Mouse (Mus musculus) lung, embryonic 16.5 days (tissue): ENCODE measurements around the gene Rprd1b. TPM values are rescaled to one million over a fixed set of nuclear protein-coding genes. Genes with fewer than 3 reads are reported as not detected.
A peak's percentile ranks its signal among the peaks of the same experiment; 100 is the strongest.

Experiments
- ATAC-seq: fragments of 200-750 bp; cut with Nextera tagmentation; 2 replicates; pipeline ENCODE4 v1.8.0; 2017; ENCODE audit warnings: low read depth, mild to moderate bottlenecking, moderate library complexity
- H3K27ac ChIP-seq: fragments of 300-500 bp; sonication (generic); 2 replicates; pipeline ENCODE4 v1.5.1; 2014; ENCODE audit warnings: mild to moderate bottlenecking, control low read depth, low read length
- H3K27me3 ChIP-seq: fragments of 300-500 bp; sonication (generic); 2 replicates; pipeline ENCODE4 v1.6.1; 2014; ENCODE audit warnings: low read depth, low read length, mixed read lengths; ENCODE audit not compliant: control insufficient read depth, insufficient read depth
- H3K36me3 ChIP-seq: fragments of 300-500 bp; sonication (generic); 2 replicates; pipeline ENCODE4 v1.6.1; 2014; ENCODE audit warnings: low read length; ENCODE audit not compliant: control insufficient read depth, insufficient read depth
- H3K4me1 ChIP-seq: fragments of 300-500 bp; sonication (generic); replicated peaks from 2 replicates; pipeline ENCODE4 v1.6.1; 2014; ENCODE audit warnings: low read length, mixed read lengths; ENCODE audit not compliant: control insufficient read depth, insufficient read depth
- H3K4me2 ChIP-seq: fragments of 300-500 bp; sonication (generic); 2 replicates; pipeline ENCODE4 v1.6.1; 2014; ENCODE audit warnings: low read depth, low read length, control low read depth
- H3K4me3 ChIP-seq: fragments of 300-500 bp; sonication (generic); 2 replicates; pipeline ENCODE4 v1.5.1; 2014; ENCODE audit warnings: mild to moderate bottlenecking, low read length, control low read depth
- H3K9ac ChIP-seq: fragments of 300-500 bp; sonication (generic); 2 replicates; pipeline ENCODE4 v1.6.1; 2014; ENCODE audit warnings: low read length, control low read depth
- H3K9me3 ChIP-seq: fragments of 300-500 bp; sonication (generic); 2 replicates; pipeline ENCODE4 v1.6.1; 2016; ENCODE audit warnings: low read length; ENCODE audit not compliant: control insufficient read depth
- whole genome bisulfite sequencing: fragments of 180-500 bp; shearing (Covaris S2); extraction: QIAGEN DNeasy Blood & Tissue Kit; methylation state at CpG from one replicate; pipeline ENCODE4 v1.1.7; 2014; 5-methylcytosine and 5-hydroxymethylcytosine counted together
- polyA plus RNA-seq: library from polyadenylated mRNA; unstranded; fragments of >200 nt; fragmentation: Nextera tagmentation; extraction: Ambion mirVana; gene quantifications from 2 replicates; pipeline ENCODE4 v1.2.1, GENCODE M21; 2015

Rprd1b gene
- polyA plus RNA-seq, 1 experiment from 2014 or later: 43.4 TPM

- no peak for ATAC-seq
- 0 out of 2 replicates have a peak overlapping the region, but pooled peaks have one; percentile 30 for H3K9ac ChIP-seq
These were observed 113.6 kb downstream of the Rprd1b start for GRCm38 (mm10) chr2:158141690-158142440.

GRCm38 (mm10) chr2:158142981-158143380, 114.7 kb downstream of the Rprd1b start:
- Histone ChIP-seq H3K4me2 (peak overlapping the region; percentile 39), H3K4me1 (peaks cover 68% of the 10 kb centered on the region), H3K36me3 (0 out of 2 replicates have a peak, but pooled peaks cover 5% of the 10 kb centered on the region), H3K4me3 (no peak overlapping the region), H3K27ac (0 out of 2 replicates have a peak overlapping the region, but pooled peaks have one; percentile 12), H3K9me3 (no peaks in the 10 kb centered on the region), H3K27me3 (no peaks in the 10 kb centered on the region), H3K9ac (peak overlapping the region; percentile 54; the same call in 1 of the 2 replicates)
- 83% methylated on average over 18 of the region's 18 CpGs for whole genome bisulfite sequencing
- ATAC-seq: no peak

More at GRCm38 (mm10) chr2:158141690-158142440, 113.6 kb downstream of the Rprd1b start:
- no peak overlapping the region for H3K4me2 ChIP-seq
- peaks cover 70% of the 10 kb centered on the region for H3K4me1 ChIP-seq
- peak overlapping the region; percentile 59 for H3K27ac ChIP-seq
- 62% methylated on average over 7 of the region's 7 CpGs for WGBS
- no peaks in the 10 kb centered on the region for H3K27me3 ChIP-seq
- 0 out of 2 replicates have a peak, but pooled peaks cover 5% of the 10 kb centered on the region for H3K36me3 ChIP-seq
- H3K9me3 ChIP-seq: no peaks in the 10 kb centered on the region
- H3K4me3 ChIP-seq: no peak overlapping the region

GRCm38 (mm10) chr2:158143816-158144215, 115.5 kb downstream of the Rprd1b start:
- Histone ChIP-seq H3K4me1 (peaks cover 68% of the 10 kb centered on the region), H3K9ac (no peak overlapping the region), H3K27me3 (no peaks in the 10 kb centered on the region), H3K9me3 (no peaks in the 10 kb centered on the region), H3K4me2 (0 out of 2 replicates have a peak overlapping the region, but pooled peaks have one; percentile 4), H3K36me3 (0 out of 2 replicates have a peak, but pooled peaks cover 2% of the 10 kb centered on the region), H3K4me3 (no peak overlapping the region), H3K27ac (0 out of 2 replicates have a peak overlapping the region, but pooled peaks have one; percentile 18)
- ATAC-seq: no peak
- 54% methylated on average over 3 of the region's 3 CpGs for WGBS

- no peaks in the 10 kb centered on the region for H3K36me3 ChIP-seq
- WGBS: 45% methylated on average over 8 of the region's 8 CpGs
- 0 out of 2 replicates have a peak overlapping the region, but pooled peaks have one; percentile 18 for H3K27ac ChIP-seq
- H3K9me3 ChIP-seq: no peaks in the 10 kb centered on the region
- H3K4me3 ChIP-seq: no peak overlapping the region
- H3K4me1 ChIP-seq: peaks cover 65% of the 10 kb centered on the region
- no peaks in the 10 kb centered on the region for H3K27me3 ChIP-seq
- H3K9ac ChIP-seq: no peak overlapping the region
- peak overlapping the region; percentile 83 for H3K4me2 ChIP-seq
- ATAC-seq: no peak
These were observed 116.0 kb downstream of the Rprd1b start for GRCm38 (mm10) chr2:158144263-158144662.

- no peak for ATAC-seq
- 61% methylated on average over 6 of the region's 6 CpGs for WGBS
- Histone ChIP-seq H3K27me3 (no peaks in the 10 kb centered on the region), H3K4me3 (peak overlapping the region; percentile 67), H3K27ac (peak overlapping the region; percentile 52; the same call in 1 of the 2 replicates), H3K9me3 (no peaks in the 10 kb centered on the region), H3K36me3 (no peaks in the 10 kb centered on the region), H3K9ac (peak overlapping the region; percentile 85), H3K4me1 (peaks cover 58% of the 10 kb centered on the region), H3K4me2 (peak overlapping the region; percentile 83)
These were observed 116.6 kb downstream of the Rprd1b start for GRCm38 (mm10) chr2:158144750-158145527.

- WGBS: 55% methylated on average over 5 of the region's 5 CpGs
- Histone ChIP-seq H3K9me3 (no peaks in the 10 kb centered on the region), H3K4me1 (peaks cover 51% of the 10 kb centered on the region), H3K36me3 (no peaks in the 10 kb centered on the region), H3K27me3 (no peaks in the 10 kb centered on the region), H3K27ac (peak overlapping the region; percentile 28; the same call in 1 of the 2 replicates), H3K4me3 (peak overlapping the region; percentile 67), H3K4me2 (peak overlapping the region; percentile 83), H3K9ac (peak overlapping the region; percentile 85)
- peak; percentile 9 for ATAC-seq
These were observed 117.3 kb downstream of the Rprd1b start for GRCm38 (mm10) chr2:158145528-158146065.

GRCm38 (mm10) chr2:158146223-158146622, 117.9 kb downstream of the Rprd1b start, which contains the start of gene Tgm2:
Tgm2 (minus strand) TSS chr2:158146436.
- H3K27ac ChIP-seq: peak within 1 kb of the TSS; percentile 28; the same call in 1 of the 2 replicates
- peaks cover 5% of the 10 kb centered on the region; the same call in 1 of the 2 replicates for H3K9me3 ChIP-seq
- H3K4me3 ChIP-seq: peak within 1 kb of the TSS; percentile 67
- H3K36me3 ChIP-seq: no peaks in the 10 kb centered on the region
- 1% methylated on average over 25 of the region's 33 CpGs for WGBS
- peak; percentile 79 for ATAC-seq
- H3K4me1 ChIP-seq: peaks cover 45% of the 10 kb centered on the region
- H3K27me3 ChIP-seq: no peaks in the 10 kb centered on the region
- H3K4me2 ChIP-seq: peak within 1 kb of the TSS; percentile 83
- peak within 1 kb of the TSS; percentile 85 for H3K9ac ChIP-seq

GRCm38 (mm10) chr2:158146971-158147370, 118.7 kb downstream of the Rprd1b start:
- H3K27me3 ChIP-seq: no peaks in the 10 kb centered on the region
- H3K9me3 ChIP-seq: peaks cover 5% of the 10 kb centered on the region; the same call in 1 of the 2 replicates
- 88% methylated on average over 8 of the region's 8 CpGs for WGBS
- no peak overlapping the region for H3K4me3 ChIP-seq
- no peak overlapping the region for H3K27ac ChIP-seq
- ATAC-seq: no peak
- no peak overlapping the region for H3K9ac ChIP-seq
- no peaks in the 10 kb centered on the region for H3K36me3 ChIP-seq
- peaks cover 39% of the 10 kb centered on the region for H3K4me1 ChIP-seq
- no peak overlapping the region for H3K4me2 ChIP-seq
